Mouse (Mus musculus): Measurements from ENCODE around the gene Wwox. TPM values are rescaled to one million over a fixed set of nuclear protein-coding genes. Genes with fewer than 3 reads are reported as not detected.

The Wwox gene
- total and polyA plus RNA-seq, 3 experiments, result 7.6 to 61.8 (median 12.2) TPM

GRCm38 (mm10) chr8:114870410-114870809 is 431.0 kb downstream of the Wwox start:
- no peaks in the 10 kb centered on the region for H3K4me1 ChIP-seq (ENCODE audit: control insufficient read depth in 1 of 2, insufficient read depth in 2 of 2, low read length in 2 of 2)
- DNase-seq (ENCODE audit: low read depth, low spot score), result no peak
- H3K4me3 ChIP-seq (ENCODE audit: control insufficient read depth in 1 of 2, insufficient read depth in 1 of 2, low read depth in 2 of 2, low read length in 2 of 2), result no peak overlapping the region
- no peaks in the 10 kb centered on the region for H3K9me3 ChIP-seq (replicated peaks; ENCODE audit: insufficient read depth, low read length)
- H3K27ac ChIP-seq (ENCODE audit: control insufficient read depth, low read depth, low read length), result no peak overlapping the region
- no peaks in the 10 kb centered on the region for H3K27me3 ChIP-seq (ENCODE audit: control insufficient read depth in 1 of 2, insufficient read depth in 2 of 2, low read length in 2 of 2)
- no peaks in the 10 kb centered on the region for H3K36me3 ChIP-seq (ENCODE audit: control insufficient read depth in 1 of 2, insufficient read depth in 2 of 2, low read length in 2 of 2)
- TF ChIP-seq GATA1 (IDR thresholded peaks at IDR 0.05; ENCODE audit: low read depth, low read length), result no peak
- no peak for TF ChIP-seq MYC (IDR thresholded peaks at IDR 0.05; ENCODE audit: low read depth, low read length)
- TF ChIP-seq ELF1 (IDR thresholded peaks at IDR 0.05; ENCODE audit: low read depth, low read length), result no peak
- no peak for TF ChIP-seq MAZ (IDR thresholded peaks at IDR 0.05; ENCODE audit: low read depth, low read length)
- no peak for TF ChIP-seq POLR2AphosphoS5 (IDR thresholded peaks at IDR 0.05; ENCODE audit: borderline replicate concordance, low read depth, low read length)
- TF ChIP-seq CTCF (IDR thresholded peaks at IDR 0.05 in 2 of 3, conservative IDR thresholded peaks at IDR 0.05 in 1 of 3; ENCODE audit: control insufficient read depth in 1 of 3, insufficient read depth in 1 of 3, low read depth in 2 of 3, low read length in 3 of 3, poor library complexity in 1 of 3, severe bottlenecking in 1 of 3), result no peak
- TF ChIP-seq POLR2AphosphoS2 (IDR thresholded peaks at IDR 0.05; ENCODE audit: low read length), result no peak
- TF ChIP-seq RCOR1 (IDR thresholded peaks at IDR 0.05; ENCODE audit: low read depth, low read length), result no peak
- TF ChIP-seq UBTF (IDR thresholded peaks at IDR 0.05; ENCODE audit: borderline replicate concordance, insufficient read depth, low read depth, low read length), result no peak
- TF ChIP-seq USF1 (IDR thresholded peaks at IDR 0.05; ENCODE audit: low read depth, low read length), result no peak
- TF ChIP-seq BHLHE40 (IDR thresholded peaks at IDR 0.05; ENCODE audit: borderline replicate concordance, low read depth, low read length), result no peak
- no peak for TF ChIP-seq JUND (IDR thresholded peaks at IDR 0.05; ENCODE audit: low read depth, low read length)
- TF ChIP-seq NELFE (IDR thresholded peaks at IDR 0.05; ENCODE audit: low read depth, low read length), result no peak
- TF ChIP-seq USF2 (IDR thresholded peaks at IDR 0.05; ENCODE audit: borderline replicate concordance in 1 of 2, insufficient read depth in 1 of 2, low read depth in 1 of 2, low read length in 2 of 2), result no peak
- TF ChIP-seq TAL1 (IDR thresholded peaks at IDR 0.05; ENCODE audit: low read length), result no peak
- TF ChIP-seq HCFC1 (IDR thresholded peaks at IDR 0.05; ENCODE audit: low read depth, low read length), result no peak
- no peak for TF ChIP-seq MYB (IDR thresholded peaks at IDR 0.05; ENCODE audit: low read depth, low read length)
- no peaks in the 10 kb centered on the region for H3K79me2 ChIP-seq (ENCODE audit: control insufficient read depth, insufficient read depth, low read length, poor library complexity)
- H3K9ac ChIP-seq (ENCODE audit: control insufficient read depth, low read depth, low read length, poor library complexity, severe bottlenecking), result no peak overlapping the region

GRCm38 (mm10) chr8:114872491-114872890 is 433.0 kb downstream of the Wwox start:
- H3K9me3 ChIP-seq (replicated peaks; ENCODE audit: insufficient read depth, low read length), result no peaks in the 10 kb centered on the region
- no peak overlapping the region for H3K27ac ChIP-seq (ENCODE audit: control insufficient read depth, low read depth, low read length)
- no peaks in the 10 kb centered on the region for H3K27me3 ChIP-seq (ENCODE audit: control insufficient read depth in 1 of 2, insufficient read depth in 2 of 2, low read length in 2 of 2)
- H3K79me2 ChIP-seq (ENCODE audit: control insufficient read depth, insufficient read depth, low read length, poor library complexity), result no peaks in the 10 kb centered on the region
- TF ChIP-seq KAT2A (conservative IDR thresholded peaks at IDR 0.05; ENCODE audit: low read depth, low read length) (no peak), ELF1 (IDR thresholded peaks at IDR 0.05; ENCODE audit: low read depth, low read length) (no peak), POLR2AphosphoS2 (IDR thresholded peaks at IDR 0.05; ENCODE audit: low read length) (no peak), NELFE (IDR thresholded peaks at IDR 0.05; ENCODE audit: low read depth, low read length) (no peak), POLR2AphosphoS5 (IDR thresholded peaks at IDR 0.05; ENCODE audit: borderline replicate concordance, low read depth, low read length) (no peak), MXI1 (IDR thresholded peaks at IDR 0.05; ENCODE audit: low read depth, low read length) (no peak), NRF1 (IDR thresholded peaks at IDR 0.05; ENCODE audit: insufficient read depth, low read depth, low read length, poor library complexity, severe bottlenecking) (no peak), TAL1 (IDR thresholded peaks at IDR 0.05; ENCODE audit: low read length) (no peak), MAFK (IDR thresholded peaks at IDR 0.05; ENCODE audit: borderline replicate concordance, low read depth, low read length) (no peak), SMC3 (IDR thresholded peaks at IDR 0.05; ENCODE audit: low read depth, low read length) (no peak), MEF2A (IDR thresholded peaks at IDR 0.05; ENCODE audit: extremely low read depth, insufficient replicate concordance, low read depth, low read length, poor library complexity, severe bottlenecking) (no peak), E2F4 (IDR thresholded peaks at IDR 0.05; ENCODE audit: borderline replicate concordance, low read depth, low read length) (no peak), HCFC1 (IDR thresholded peaks at IDR 0.05; ENCODE audit: low read depth, low read length) (no peak)
- no peaks in the 10 kb centered on the region for H3K4me1 ChIP-seq (ENCODE audit: control insufficient read depth in 1 of 2, insufficient read depth in 2 of 2, low read length in 2 of 2)
- DNase-seq (ENCODE audit: low read depth, low spot score), result no peak
- H3K9ac ChIP-seq (ENCODE audit: control insufficient read depth, low read depth, low read length, poor library complexity, severe bottlenecking), result no peak overlapping the region
- H3K36me3 ChIP-seq (ENCODE audit: control insufficient read depth in 1 of 2, insufficient read depth in 2 of 2, low read length in 2 of 2), result no peaks in the 10 kb centered on the region
- H3K4me3 ChIP-seq (ENCODE audit: control insufficient read depth in 1 of 2, insufficient read depth in 1 of 2, low read depth in 2 of 2, low read length in 2 of 2), result no peak overlapping the region
